ENCODE assay signal across 22 mouse cellular contexts in genomic region chr1:84488546-84488945, GRCm38 (mm10).
DNase-seq lines count a peak whose midpoint lies in the region; ATAC-seq and TF ChIP-seq lines count a peak whose summit lies in the region.
"Had no signal": no experiment of that assay in that cellular context is flagged by ENCODE, and none has a peak within 500 bp of the region (broad histone marks: within the 10 kb centered on the region; RNA-seq: fewer than 3 reads in every experiment).

No protein-coding gene starts in this region.

- H3K9me3 ChIP-seq in hindbrain, embryonic 14.5 days (ENCODE audit: control insufficient read depth, low read length) = no peaks in the 10 kb centered on the region
- H3K9me3 ChIP-seq in hindbrain, embryonic 10.5 days = no peaks in the 10 kb centered on the region
- H3K9me3 ChIP-seq in hindbrain, embryonic 16.5 days (ENCODE audit: control insufficient read depth, low read length) = no peaks in the 10 kb centered on the region
- no peaks in the 10 kb centered on the region for H3K9me3 ChIP-seq in hindbrain, postnatal 0 days (ENCODE audit: low read length)
- no peaks in the 10 kb centered on the region for H3K9me3 ChIP-seq in neural tube, embryonic 13.5 days
- H3K9me3 ChIP-seq: embryonic facial prominence, embryonic 10.5 days; embryonic facial prominence, embryonic 12.5 days; forebrain, embryonic 13.5 days had no signal

- no peak for TF ChIP-seq CTCF in heart, adult 2 months (IDR thresholded peaks at IDR 0.05)
- no peak for TF ChIP-seq CTCF in hindbrain, postnatal 0 days (IDR thresholded peaks at IDR 0.05; ENCODE audit: low read depth)

- TF ChIP-seq EP300 in heart, adult 2 months (IDR thresholded peaks at IDR 0.05; ENCODE audit: insufficient read depth, low read depth, low read length) = no peak

- ATAC-seq in hindbrain, embryonic 14.5 days (ENCODE audit: low FRiP score) = peak; percentile 31; the same call in 1 of the 2 replicates
- ATAC-seq in hindbrain, embryonic 16.5 days = peak; percentile 47; the same call in 1 of the 2 replicates
- ATAC-seq in hindbrain, postnatal 0 days = no peak
- peak; percentile 34; the same call in 1 of the 2 replicates for ATAC-seq in neural tube, embryonic 13.5 days (ENCODE audit: low read depth)
- ATAC-seq: activated CD4-positive, CD25-positive, alpha-beta regulatory T cell, adult 4 months; CD4-positive, CD25-positive, alpha-beta regulatory T cell, adult 4 months; forebrain, embryonic 13.5 days; Patski had no signal

- no peak overlapping the region for H3K27ac ChIP-seq in heart, adult 2 months
- no peak overlapping the region for H3K27ac ChIP-seq in hindbrain, embryonic 14.5 days
- H3K27ac ChIP-seq in hindbrain, embryonic 10.5 days = no peak overlapping the region
- H3K27ac ChIP-seq in hindbrain, embryonic 16.5 days (ENCODE audit: low read depth, low read length) = peak overlapping the region; percentile 23; the same call in 1 of the 2 replicates
- no peak overlapping the region for H3K27ac ChIP-seq in hindbrain, postnatal 0 days
- H3K27ac ChIP-seq in neural tube, embryonic 13.5 days (replicated peaks) = no peak overlapping the region
- H3K27ac ChIP-seq: embryonic facial prominence, embryonic 10.5 days; embryonic facial prominence, embryonic 12.5 days; forebrain, embryonic 13.5 days had no signal

- H3K27me3 ChIP-seq in heart, adult 2 months (ENCODE audit: control insufficient read depth, insufficient read depth, low read length) = no peaks in the 10 kb centered on the region
- no peaks in the 10 kb centered on the region for H3K27me3 ChIP-seq in hindbrain, embryonic 14.5 days (ENCODE audit: control insufficient read depth, insufficient read depth, low read length)
- H3K27me3 ChIP-seq in hindbrain, embryonic 10.5 days (ENCODE audit: insufficient read depth, poor library complexity, severe bottlenecking) = no peaks in the 10 kb centered on the region
- H3K27me3 ChIP-seq in hindbrain, embryonic 16.5 days (replicated peaks; ENCODE audit: control insufficient read depth, insufficient read depth, low read length) = no peaks in the 10 kb centered on the region
- H3K27me3 ChIP-seq in hindbrain, postnatal 0 days (ENCODE audit: insufficient read depth, low read length) = no peaks in the 10 kb centered on the region
- no peaks in the 10 kb centered on the region for H3K27me3 ChIP-seq in neural tube, embryonic 13.5 days
- H3K27me3 ChIP-seq: CH12.LX; embryonic facial prominence, embryonic 12.5 days; forebrain, embryonic 13.5 days; Patski had no signal

- DNase-seq in heart, adult 11 months = peak; percentile 61
- DNase-seq in heart, adult 2 months = no peak
- DNase-seq in hindbrain, embryonic 14.5 days (ENCODE audit: low spot score) = no peak
- no peak for DNase-seq in hindbrain, embryonic 10.5 days (ENCODE audit: low spot score)
- no peak for DNase-seq in hindbrain, postnatal 0 days (ENCODE audit: low spot score)
- no peak for DNase-seq in neural tube, embryonic 10.5 days (ENCODE audit: extremely low spot score, low spot score)
- DNase-seq: adrenal gland, adult 8-10 months; adrenal gland, postnatal 14 days; adrenal gland, postnatal 36 days; B cell, adult 2 months; cerebellum, adult 11-12 months; cerebellum, adult 9-10 months had no signal

- H3K9ac ChIP-seq in heart, adult 2 months (ENCODE audit: low read depth, low read length) = no peak overlapping the region
- no peak overlapping the region for H3K9ac ChIP-seq in hindbrain, embryonic 14.5 days
- H3K9ac ChIP-seq in hindbrain, embryonic 16.5 days (ENCODE audit: low read depth, low read length) = no peak overlapping the region
- H3K9ac ChIP-seq in hindbrain, postnatal 0 days (replicated peaks; ENCODE audit: low read length) = no peak overlapping the region
- H3K9ac ChIP-seq in neural tube, embryonic 13.5 days = no peak overlapping the region
- H3K9ac ChIP-seq: embryonic facial prominence, embryonic 12.5 days; forebrain, embryonic 13.5 days had no signal

- no peaks in the 10 kb centered on the region for H3K4me1 ChIP-seq in heart, adult 2 months (ENCODE audit: control insufficient read depth, insufficient read depth, low read length)
- 0 out of 2 replicates have a peak, but pooled peaks cover 2% of the 10 kb centered on the region for H3K4me1 ChIP-seq in hindbrain, embryonic 14.5 days (replicated peaks; ENCODE audit: control insufficient read depth, insufficient read depth, low read length)
- H3K4me1 ChIP-seq in hindbrain, embryonic 10.5 days (replicated peaks) = no peaks in the 10 kb centered on the region
- H3K4me1 ChIP-seq in hindbrain, embryonic 16.5 days (ENCODE audit: control insufficient read depth, insufficient read depth, low read depth, low read length) = no peaks in the 10 kb centered on the region
- H3K4me1 ChIP-seq in hindbrain, postnatal 0 days (ENCODE audit: insufficient read depth, low read length) = peaks cover 3% of the 10 kb centered on the region; the same call in 1 of the 2 replicates
- peaks cover 4% of the 10 kb centered on the region for H3K4me1 ChIP-seq in neural tube, embryonic 13.5 days (replicated peaks)
- H3K4me1 ChIP-seq: embryonic facial prominence, embryonic 10.5 days; embryonic facial prominence, embryonic 12.5 days; forebrain, embryonic 13.5 days had no signal

- no peak overlapping the region for H3K4me3 ChIP-seq in heart, adult 2 months
- no peak overlapping the region for H3K4me3 ChIP-seq in hindbrain, embryonic 14.5 days (replicated peaks; ENCODE audit: low read length)
- H3K4me3 ChIP-seq in hindbrain, embryonic 10.5 days = no peak overlapping the region
- no peak overlapping the region for H3K4me3 ChIP-seq in hindbrain, embryonic 16.5 days (ENCODE audit: low read length)
- H3K4me3 ChIP-seq in hindbrain, postnatal 0 days (ENCODE audit: low read length) = no peak overlapping the region
- no peak overlapping the region for H3K4me3 ChIP-seq in neural tube, embryonic 13.5 days
- H3K4me3 ChIP-seq: embryonic facial prominence, embryonic 10.5 days; embryonic facial prominence, embryonic 12.5 days; forebrain, embryonic 13.5 days had no signal

- WGBS in heart, adult 2 months = 100% methylated on average over 1 of the region's 1 CpGs
- WGBS in hindbrain, embryonic 14.5 days = 100% methylated on average over 1 of the region's 1 CpGs
- 95% methylated on average over 1 of the region's 1 CpGs for WGBS in hindbrain, embryonic 10.5 days
- 100% methylated on average over 1 of the region's 1 CpGs for WGBS in hindbrain, embryonic 16.5 days
- WGBS in hindbrain, postnatal 0 days = 96% methylated on average over 1 of the region's 1 CpGs
- WGBS in neural tube, embryonic 13.5 days = 96% methylated on average over 1 of the region's 1 CpGs

- no peaks in the 10 kb centered on the region for H3K36me3 ChIP-seq in heart, adult 2 months (ENCODE audit: control insufficient read depth, insufficient read depth, low read length)
- H3K36me3 ChIP-seq in hindbrain, embryonic 14.5 days (replicated peaks; ENCODE audit: control insufficient read depth, insufficient read depth) = no peaks in the 10 kb centered on the region; the same call in 1 of the 2 replicates
- no peaks in the 10 kb centered on the region for H3K36me3 ChIP-seq in hindbrain, embryonic 10.5 days
- H3K36me3 ChIP-seq in hindbrain, embryonic 16.5 days (ENCODE audit: control insufficient read depth, insufficient read depth, low read length) = 0 out of 2 replicates have a peak, but pooled peaks cover 2% of the 10 kb centered on the region
- H3K36me3 ChIP-seq in hindbrain, postnatal 0 days (ENCODE audit: insufficient read depth, low read length) = no peaks in the 10 kb centered on the region
- H3K36me3 ChIP-seq in neural tube, embryonic 13.5 days = 0 out of 2 replicates have a peak, but pooled peaks cover 7% of the 10 kb centered on the region
- H3K36me3 ChIP-seq: embryonic facial prominence, embryonic 10.5 days; embryonic facial prominence, embryonic 12.5 days; G1E had no signal

- no peaks in the 10 kb centered on the region for H3K79me2 ChIP-seq in heart, adult 2 months (replicated peaks; ENCODE audit: control insufficient read depth, insufficient read depth, low read length)

- no peak for TF ChIP-seq POLR2A in heart, adult 2 months (IDR thresholded peaks at IDR 0.05; ENCODE audit: insufficient read depth, low read depth, low read length)

- H3K4me2 ChIP-seq in hindbrain, embryonic 14.5 days (replicated peaks) = no peak overlapping the region
- no peak overlapping the region for H3K4me2 ChIP-seq in hindbrain, embryonic 16.5 days (ENCODE audit: low read length)
- H3K4me2 ChIP-seq in hindbrain, postnatal 0 days (ENCODE audit: low read depth, low read length) = no peak overlapping the region
- no peak overlapping the region for H3K4me2 ChIP-seq in neural tube, embryonic 13.5 days
- H3K4me2 ChIP-seq: embryonic facial prominence, embryonic 12.5 days; forebrain, embryonic 13.5 days had no signal

- intact Hi-C loops in heart, adult 2 months (cut with DNase I) = no loop called here
